Mouse (Mus musculus) stomach, embryonic 14.5 days (tissue): Measurements from ENCODE around the gene Plekho1. TPM values are rescaled to one million over a fixed set of nuclear protein-coding genes. Genes with fewer than 3 reads are reported as not detected.
A peak's percentile ranks its signal among the peaks of the same experiment; 100 is the strongest.

Source experiments
- ATAC-seq: fragments of 200-750 bp; cut with Nextera tagmentation; 2 replicates; pipeline ENCODE4 v1.8.0; 2017; ENCODE audit warnings: low read depth, moderate TSS enrichment; ENCODE audit not compliant: insufficient number of reproducible peaks, insufficient read depth, low FRiP score
- H3K27ac ChIP-seq: fragments of 300-500 bp; sonication (generic); 2 replicates; pipeline ENCODE4 v1.5.1; 2014; ENCODE audit warnings: mild to moderate bottlenecking, low read length, moderate library complexity, mixed read lengths
- H3K27me3 ChIP-seq: fragments of 300-500 bp; sonication (generic); 2 replicates; pipeline ENCODE4 v1.6.1; 2014; ENCODE audit warnings: low read length, control low read depth, mixed read lengths; ENCODE audit not compliant: control insufficient read depth, insufficient read depth
- H3K36me3 ChIP-seq: fragments of 300-500 bp; sonication (generic); 2 replicates; pipeline ENCODE4 v1.6.1; 2014; ENCODE audit warnings: mild to moderate bottlenecking, control low read depth, low read length, moderate library complexity, mixed read lengths; ENCODE audit not compliant: control insufficient read depth, insufficient read depth
- H3K4me1 ChIP-seq: fragments of 300-500 bp; sonication (generic); 2 replicates; pipeline ENCODE4 v1.6.1; 2014; ENCODE audit warnings: low read length, control low read depth, mixed read lengths; ENCODE audit not compliant: control insufficient read depth, insufficient read depth
- H3K4me2 ChIP-seq: fragments of 300-500 bp; sonication (generic); replicated peaks from 2 replicates; pipeline ENCODE4 v1.6.1; 2014; ENCODE audit warnings: low read depth, low read length, control low read depth
- H3K4me3 ChIP-seq: fragments of 300-500 bp; sonication (generic); 2 replicates; pipeline ENCODE4 v1.5.1; 2014; ENCODE audit warnings: low read depth, low read length, control low read depth
- H3K9ac ChIP-seq: fragments of 300-500 bp; sonication (generic); replicated peaks from 2 replicates; pipeline ENCODE4 v1.6.1; 2014; ENCODE audit warnings: low read depth, mild to moderate bottlenecking, control low read depth, low read length, moderate library complexity, mixed read lengths
- H3K9me3 ChIP-seq: fragments of 300-500 bp; sonication (generic); 2 replicates; pipeline ENCODE4 v1.6.1; 2016; ENCODE audit warnings: low read depth, low read length, control low read depth; ENCODE audit not compliant: control insufficient read depth
- whole genome bisulfite sequencing: fragments of 180-500 bp; shearing (Covaris S2); extraction: QIAGEN DNeasy Blood & Tissue Kit; methylation state at CpG from one replicate; pipeline ENCODE4 v1.1.7; 2014; 5-methylcytosine and 5-hydroxymethylcytosine counted together
- polyA plus RNA-seq: library from polyadenylated mRNA; unstranded; fragments of >200 nt; fragmentation: Nextera tagmentation; extraction: Ambion mirVana; gene quantifications from 2 replicates; pipeline ENCODE4 v1.2.1, GENCODE M21; 2014

The Plekho1 gene
- polyA plus RNA-seq, 1 experiment from 2014 or later = 31.3 TPM

- H3K4me3 ChIP-seq = no peak overlapping the region
- H3K36me3 ChIP-seq = no peaks in the 10 kb centered on the region
- no peak overlapping the region for H3K9ac ChIP-seq
- H3K4me2 ChIP-seq = no peak overlapping the region
- ATAC-seq = no peak
- H3K27ac ChIP-seq = no peak overlapping the region
- peaks cover 9% of the 10 kb centered on the region; the same call in 1 of the 2 replicates for H3K4me1 ChIP-seq
- H3K27me3 ChIP-seq = no peaks in the 10 kb centered on the region
- H3K9me3 ChIP-seq = no peaks in the 10 kb centered on the region
- 71% methylated on average over 14 of the region's 14 CpGs for WGBS
Observed at GRCm38 (mm10) chr3:96000080-96000632, 4.4 kb upstream of the Plekho1 start.

GRCm38 (mm10) chr3:95999308-96000079 lies 3.7 kb upstream of the Plekho1 start:
- Histone ChIP-seq H3K9ac (no peak overlapping the region), H3K4me1 (peaks cover 9% of the 10 kb centered on the region; the same call in 1 of the 2 replicates), H3K36me3 (no peaks in the 10 kb centered on the region), H3K4me2 (no peak overlapping the region), H3K27me3 (no peaks in the 10 kb centered on the region), H3K4me3 (no peak overlapping the region), H3K9me3 (no peaks in the 10 kb centered on the region), H3K27ac (no peak overlapping the region)
- ATAC-seq = no peak
- 60% methylated on average over 12 of the region's 12 CpGs for WGBS

GRCm38 (mm10) chr3:95997203-95997721 lies 1.5 kb upstream of the Plekho1 start:
- Histone ChIP-seq H3K9me3 (no peaks in the 10 kb centered on the region), H3K4me2 (peak overlapping the region; percentile 67; the same call in 1 of the 2 replicates), H3K27me3 (no peaks in the 10 kb centered on the region), H3K9ac (no peak overlapping the region), H3K36me3 (no peaks in the 10 kb centered on the region; the same call in 1 of the 2 replicates), H3K4me3 (peak overlapping the region; percentile 67; the same call in 1 of the 2 replicates), H3K27ac (peak overlapping the region; percentile 18; the same call in 1 of the 2 replicates), H3K4me1 (peaks cover 18% of the 10 kb centered on the region; the same call in 1 of the 2 replicates)
- 15% methylated on average over 9 of the region's 9 CpGs for WGBS
- ATAC-seq = 0 out of 2 replicates have a peak, but pooled peaks have one; percentile 24

GRCm38 (mm10) chr3:95996451-95997073 lies 761 bp upstream of the Plekho1 start:
- peaks cover 18% of the 10 kb centered on the region; the same call in 1 of the 2 replicates for H3K4me1 ChIP-seq
- no peak for ATAC-seq
- peak overlapping the region; percentile 96 for H3K9ac ChIP-seq

GRCm38 (mm10) chr3:95994975-95995801 lies 613 bp downstream of the Plekho1 start:
- peaks cover 18% of the 10 kb centered on the region; the same call in 1 of the 2 replicates for H3K4me1 ChIP-seq
- peak overlapping the region; percentile 96 for H3K9ac ChIP-seq
- peak overlapping the region; percentile 67 for H3K4me2 ChIP-seq
- peak overlapping the region; percentile 97 for H3K27ac ChIP-seq
- no peaks in the 10 kb centered on the region for H3K9me3 ChIP-seq
- no peaks in the 10 kb centered on the region for H3K27me3 ChIP-seq
- H3K4me3 ChIP-seq = peak overlapping the region; percentile 67
- WGBS = under 1% methylated on average over 51 of the region's 51 CpGs
- peak; percentile 56; the same call in 1 of the 2 replicates for ATAC-seq
- H3K36me3 ChIP-seq = peaks cover 17% of the 10 kb centered on the region

More at GRCm38 (mm10) chr3:95996451-95997073, 761 bp upstream of the Plekho1 start:
- H3K27ac ChIP-seq = peak overlapping the region; percentile 97
- peaks cover 5% of the 10 kb centered on the region for H3K36me3 ChIP-seq
- H3K27me3 ChIP-seq = no peaks in the 10 kb centered on the region
- H3K4me3 ChIP-seq = peak overlapping the region; percentile 67
- 5% methylated on average over 6 of the region's 6 CpGs for WGBS
- H3K9me3 ChIP-seq = no peaks in the 10 kb centered on the region
- H3K4me2 ChIP-seq = peak overlapping the region; percentile 67

GRCm38 (mm10) chr3:95994381-95994846 lies 1.4 kb downstream of the Plekho1 start:
- no peaks in the 10 kb centered on the region for H3K27me3 ChIP-seq
- ATAC-seq = no peak
- 13% methylated on average over 6 of the region's 6 CpGs for WGBS

GRCm38 (mm10) chr3:95993881-95994280 lies 1.9 kb downstream of the Plekho1 start:
- Histone ChIP-seq H3K27me3 (no peaks in the 10 kb centered on the region), H3K27ac (peak overlapping the region; percentile 97; the same call in 1 of the 2 replicates), H3K4me3 (peak overlapping the region; percentile 67), H3K4me1 (peaks cover 18% of the 10 kb centered on the region; the same call in 1 of the 2 replicates), H3K4me2 (peak overlapping the region; percentile 67), H3K9ac (peak overlapping the region; percentile 96), H3K9me3 (no peaks in the 10 kb centered on the region), H3K36me3 (peaks cover 28% of the 10 kb centered on the region)
- WGBS = 21% methylated on average over 4 of the region's 4 CpGs
- ATAC-seq = no peak

More at GRCm38 (mm10) chr3:95994381-95994846, 1.4 kb downstream of the Plekho1 start:
- Histone ChIP-seq H3K9ac (peak overlapping the region; percentile 96), H3K4me2 (peak overlapping the region; percentile 67), H3K4me1 (peaks cover 18% of the 10 kb centered on the region; the same call in 1 of the 2 replicates), H3K27ac (peak overlapping the region; percentile 97), H3K4me3 (peak overlapping the region; percentile 67), H3K9me3 (no peaks in the 10 kb centered on the region), H3K36me3 (peaks cover 25% of the 10 kb centered on the region)
